Mouse (Mus musculus) granulocyte monocyte progenitor cell, adult 5-6 weeks (primary cell): ENCODE results near the gene Ttf2. TPM values are rescaled to one million over a fixed set of nuclear protein-coding genes. Genes with fewer than 3 reads are reported as not detected.
A peak's percentile ranks its signal among the peaks of the same experiment; 100 is the strongest.

Experiments used
- ATAC-seq: replicated peaks from 2 replicates; pipeline ENCODE4 v1.8.0; 2016; ENCODE audit warnings: mild to moderate bottlenecking, moderate TSS enrichment, inconsistent platforms; ENCODE audit not compliant: poor library complexity, severe bottlenecking
- total RNA-seq, 2 experiments: library from RNA; stranded (forward) in 1 of 2; stranded (reverse) in 1 of 2; fragments of 200-712, 200-1000 nt in 1 of 2; fragments of >200 nt in 1 of 2; fragmentation: Nextera tagmentation in 1 of 2; gene quantifications; 2 replicates each; pipeline ENCODE4 v1.2.3; 2014 to 2017

Gene Ttf2
- 21.3 and 23.5 TPM in 2 replicates for total RNA-seq (2014; fragmentation: Nextera tagmentation)
- total RNA-seq (2017): 29.0 and 29.2 TPM in 2 replicates

GRCm38 (mm10) chr3:100969176-100969917 is at the start of gene Ttf2:
Gene Ttf2 (minus strand): TSS chr3:100969663.
- peak; percentile 98 for ATAC-seq

- ATAC-seq: no peak
Measured at GRCm38 (mm10) chr3:101018494-101018893, 49.0 kb upstream of the Ttf2 start.

GRCm38 (mm10) chr3:101016050-101016449 is 46.6 kb upstream of the Ttf2 start:
- no peak for ATAC-seq

GRCm38 (mm10) chr3:101015254-101015653 is 45.8 kb upstream of the Ttf2 start:
- ATAC-seq: no peak

GRCm38 (mm10) chr3:101013536-101013935 is 44.1 kb upstream of the Ttf2 start:
- ATAC-seq: no peak

GRCm38 (mm10) chr3:101013005-101013404 is 43.5 kb upstream of the Ttf2 start:
- no peak for ATAC-seq

- no peak for ATAC-seq
Measured at GRCm38 (mm10) chr3:101012597-101012996, 43.1 kb upstream of the Ttf2 start.

- ATAC-seq: peak; percentile 34
Measured at GRCm38 (mm10) chr3:101012131-101012571, 42.7 kb upstream of the Ttf2 start.

- ATAC-seq: 0 out of 2 replicates have a peak, but pooled peaks have one; percentile 16
Measured at GRCm38 (mm10) chr3:101011203-101011600, 41.7 kb upstream of the Ttf2 start.

- peak; percentile 87 for ATAC-seq
Measured at GRCm38 (mm10) chr3:101010589-101011202, 41.2 kb upstream of the Ttf2 start.

- ATAC-seq: no peak
Measured at GRCm38 (mm10) chr3:101007112-101007782, 37.8 kb upstream of the Ttf2 start.

GRCm38 (mm10) chr3:101005392-101005791 is 35.9 kb upstream of the Ttf2 start:
- no peak for ATAC-seq

GRCm38 (mm10) chr3:101003575-101004356 is 34.3 kb upstream of the Ttf2 start:
- ATAC-seq: peak; percentile 83

GRCm38 (mm10) chr3:100999732-101000131 is 30.3 kb upstream of the Ttf2 start:
- no peak for ATAC-seq

GRCm38 (mm10) chr3:100998904-100999340 is 29.5 kb upstream of the Ttf2 start:
- peak; percentile 28 for ATAC-seq

GRCm38 (mm10) chr3:100997785-100998570 is 28.5 kb upstream of the Ttf2 start:
- ATAC-seq: peak; percentile 28

GRCm38 (mm10) chr3:100994252-100994651 is 24.8 kb upstream of the Ttf2 start:
- ATAC-seq: peak; percentile 73

GRCm38 (mm10) chr3:100993718-100994117 is 24.3 kb upstream of the Ttf2 start:
- ATAC-seq: peak; percentile 85

- no peak for ATAC-seq
Measured at GRCm38 (mm10) chr3:100993158-100993557, 23.7 kb upstream of the Ttf2 start.
